Mouse (Mus musculus) heart, adult 9 months (tissue): ENCODE measurements around the gene Ccz1.
"Not testable (repeated sequence)": the region's sequence is repeated elsewhere in the genome, so short reads cannot be mapped to it uniquely, and the experiment has no call there.

ENCODE experiments used
- DNase-seq, 2 experiments: peaks; one replicate each; pipeline ENCODE4 v3.0.0; 2022; ENCODE audit warnings: low spot score in 2 of 2

Ccz1 gene

GRCm38 (mm10) chr5:144014551-144015311 lies at the start of gene Ccz1:
Gene Ccz1 (minus strand): TSS chr5:144014877.
- DNase-seq: peak; percentile 71 to 82

- DNase-seq: no peak
Measured at GRCm38 (mm10) chr5:144064093-144064492, 49.4 kb upstream of the Ccz1 start.

GRCm38 (mm10) chr5:144054340-144054739 lies 39.7 kb upstream of the Ccz1 start:
- no peak for DNase-seq

GRCm38 (mm10) chr5:144053450-144053849 lies 38.8 kb upstream of the Ccz1 start:
- DNase-seq: no peak

GRCm38 (mm10) chr5:144051268-144051667 lies 36.6 kb upstream of the Ccz1 start:
- no peak for DNase-seq

GRCm38 (mm10) chr5:144049881-144050280 lies 35.2 kb upstream of the Ccz1 start:
- DNase-seq: no peak

GRCm38 (mm10) chr5:144047324-144047723 lies 32.6 kb upstream of the Ccz1 start:
- DNase-seq: no peak

GRCm38 (mm10) chr5:144043166-144043565 lies 28.5 kb upstream of the Ccz1 start:
- DNase-seq: no peak

GRCm38 (mm10) chr5:144040720-144041364 lies 26.2 kb upstream of the Ccz1 start:
- DNase-seq: peak; percentile 27 to 59

GRCm38 (mm10) chr5:144039886-144040285 lies 25.2 kb upstream of the Ccz1 start:
- no peak for DNase-seq

- no peak for DNase-seq
Measured at GRCm38 (mm10) chr5:144039156-144039675, 24.5 kb upstream of the Ccz1 start.

- no peak for DNase-seq
Measured at GRCm38 (mm10) chr5:144036952-144037351, 22.3 kb upstream of the Ccz1 start.

GRCm38 (mm10) chr5:144034567-144034966 lies 19.9 kb upstream of the Ccz1 start:
- no peak for DNase-seq

GRCm38 (mm10) chr5:144032491-144032890 lies 17.8 kb upstream of the Ccz1 start:
- no peak for DNase-seq

GRCm38 (mm10) chr5:144026620-144027263 lies 12.1 kb upstream of the Ccz1 start, which contains the start of gene Ocm:
Gene Ocm (minus strand): TSS chr5:144026670.
- DNase-seq: no peak

- DNase-seq: no peak
Measured at GRCm38 (mm10) chr5:144015845-144016244, 1.2 kb upstream of the Ccz1 start.

- DNase-seq: no peak
Measured at GRCm38 (mm10) chr5:144015312-144015650, 604 bp upstream of the Ccz1 start.

GRCm38 (mm10) chr5:144013366-144014134 lies 1.1 kb downstream of the Ccz1 start:
- DNase-seq: not testable (repeated sequence)

- DNase-seq: peak in 1 of 2 experiments; percentile 5
Measured at GRCm38 (mm10) chr5:144002461-144003192, 12.1 kb downstream of the Ccz1 start.

- no peak for DNase-seq
Measured at GRCm38 (mm10) chr5:143999409-143999808, 15.3 kb downstream of the Ccz1 start.
